Mouse (Mus musculus): ENCODE data around the gene Rab5c.

Gene Rab5c

GRCm38 (mm10) chr11:100754021-100754692 is 16.1 kb upstream of the Rab5c start:
- DNase-seq (ENCODE audit: low read depth in 1 of 2, low spot score in 2 of 2), result no peak

DNA sequence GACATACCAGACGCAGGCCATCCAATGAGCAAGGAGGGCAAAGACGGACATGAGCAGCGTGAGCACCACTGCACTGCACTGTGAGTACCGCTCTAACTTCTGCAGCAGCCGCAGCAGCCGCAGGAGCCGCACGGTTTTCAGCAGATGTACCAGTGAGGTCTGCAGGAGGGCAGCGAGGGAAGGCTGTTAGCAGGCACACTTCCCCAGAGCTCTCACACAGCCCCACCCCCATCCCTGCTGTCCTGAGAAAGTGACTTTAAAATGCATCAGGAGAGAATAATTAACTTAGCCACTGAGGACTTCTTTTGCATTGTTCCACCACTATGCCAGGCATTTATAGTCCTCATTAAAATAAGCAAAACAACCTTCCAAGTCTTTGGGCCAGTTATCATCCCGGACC is 14.3 kb upstream of the Rab5c start:
- DNase-seq (ENCODE audit: low read depth in 1 of 2, low spot score in 2 of 2), result no peak

- DNase-seq (ENCODE audit: low read depth in 1 of 2, low spot score in 2 of 2), result no peak
These were observed 12.1 kb upstream of the Rab5c start for GRCm38 (mm10) chr11:100750127-100750526.

GRCm38 (mm10) chr11:100749469-100749868 is 11.5 kb upstream of the Rab5c start:
- DNase-seq (ENCODE audit: low read depth in 1 of 2, low spot score in 2 of 2), result no peak

DNA sequence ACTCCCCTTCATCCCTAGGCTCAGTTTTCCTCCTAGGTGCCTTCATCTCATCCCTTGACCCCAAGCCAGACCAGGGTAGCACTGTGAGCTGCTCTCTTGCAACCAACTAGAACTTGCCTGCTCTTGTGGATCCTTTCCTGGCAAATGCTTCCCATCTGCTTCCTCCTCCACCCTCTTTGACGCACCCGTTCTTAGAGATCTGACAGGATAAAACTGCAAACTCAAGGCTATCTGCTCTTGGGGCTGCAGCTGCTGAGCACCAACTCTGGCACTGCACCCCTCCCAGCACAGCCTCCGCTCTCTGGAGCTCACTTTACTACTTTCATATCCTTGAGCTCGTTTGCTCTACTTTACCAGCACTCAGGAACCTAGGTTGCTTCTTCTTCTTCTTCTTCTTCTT is 10.6 kb upstream of the Rab5c start:
- DNase-seq (ENCODE audit: low read depth in 1 of 2, low spot score in 2 of 2), result no peak

- no peak for DNase-seq (ENCODE audit: low read depth in 1 of 2, low spot score in 2 of 2)
These were observed 9.1 kb upstream of the Rab5c start for GRCm38 (mm10) chr11:100747114-100747513.

GRCm38 (mm10) chr11:100746546-100746945 is 8.5 kb upstream of the Rab5c start:
- no peak for DNase-seq (ENCODE audit: low read depth in 1 of 2, low spot score in 2 of 2)

DNA sequence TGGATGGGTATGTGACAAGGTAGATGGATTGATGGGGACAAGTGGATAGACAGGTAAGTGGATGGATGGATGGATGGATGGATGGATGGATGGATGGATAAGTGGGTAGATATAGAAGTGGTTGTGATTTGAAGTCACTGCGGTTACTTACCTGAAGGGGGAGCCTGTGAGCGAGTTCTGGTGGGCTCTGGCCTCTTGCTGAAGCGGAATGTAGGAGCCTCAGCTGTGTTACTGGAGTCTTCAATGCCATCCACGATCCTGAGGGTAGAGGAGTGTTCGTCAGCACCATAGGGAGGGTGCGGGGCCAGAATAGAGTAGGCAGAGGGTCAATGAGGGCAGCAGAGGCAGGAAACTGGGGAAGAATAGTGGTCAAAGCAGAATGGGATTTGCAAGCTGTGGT is 7.1 kb upstream of the Rab5c start:
- DNase-seq (ENCODE audit: low read depth in 1 of 2, low spot score in 2 of 2), result no peak

- DNase-seq (ENCODE audit: low read depth in 1 of 2, low spot score in 2 of 2), result no peak
These were observed 3.3 kb upstream of the Rab5c start for GRCm38 (mm10) chr11:100741348-100741747.

- DNase-seq (ENCODE audit: low read depth in 1 of 2, low spot score in 2 of 2), result no peak
These were observed 734 bp upstream of the Rab5c start for GRCm38 (mm10) chr11:100738749-100739148.

DNA sequence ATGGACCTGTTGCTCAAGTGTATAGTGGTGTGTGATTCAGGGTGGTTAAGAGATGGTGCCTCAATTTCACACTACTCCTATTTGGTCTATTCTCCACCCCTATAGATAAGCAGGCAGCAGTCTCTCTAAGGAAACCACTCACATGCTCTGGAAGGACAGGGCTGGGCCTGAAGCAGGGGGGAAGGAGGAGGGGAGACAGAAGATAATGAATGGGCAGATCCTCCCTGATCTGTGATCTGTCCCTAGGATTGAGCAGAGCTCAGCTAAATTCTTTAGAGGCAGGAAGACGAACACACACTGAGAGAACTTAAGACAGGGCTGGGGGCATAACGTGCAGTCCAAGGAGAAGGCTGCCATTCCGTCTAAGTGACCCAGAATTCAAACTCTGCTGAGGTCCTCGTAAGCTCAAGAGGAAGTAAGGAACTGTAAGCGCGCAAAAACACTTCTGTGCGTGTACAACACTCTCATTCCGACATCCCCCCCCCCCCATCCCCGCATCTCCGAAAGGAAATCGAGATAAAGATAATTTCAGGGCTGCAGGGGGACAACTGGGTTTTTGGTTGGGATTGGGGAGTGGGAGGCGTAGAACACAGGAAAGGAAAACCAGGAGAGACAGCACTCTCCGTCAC is 796 bp downstream of the Rab5c start:
- no peak for DNase-seq (ENCODE audit: low read depth in 1 of 2, low spot score in 2 of 2)

GRCm38 (mm10) chr11:100736746-100737080 is 1.3 kb downstream of the Rab5c start:
- DNase-seq (ENCODE audit: low read depth in 1 of 2, low spot score in 2 of 2), result no peak

DNA sequence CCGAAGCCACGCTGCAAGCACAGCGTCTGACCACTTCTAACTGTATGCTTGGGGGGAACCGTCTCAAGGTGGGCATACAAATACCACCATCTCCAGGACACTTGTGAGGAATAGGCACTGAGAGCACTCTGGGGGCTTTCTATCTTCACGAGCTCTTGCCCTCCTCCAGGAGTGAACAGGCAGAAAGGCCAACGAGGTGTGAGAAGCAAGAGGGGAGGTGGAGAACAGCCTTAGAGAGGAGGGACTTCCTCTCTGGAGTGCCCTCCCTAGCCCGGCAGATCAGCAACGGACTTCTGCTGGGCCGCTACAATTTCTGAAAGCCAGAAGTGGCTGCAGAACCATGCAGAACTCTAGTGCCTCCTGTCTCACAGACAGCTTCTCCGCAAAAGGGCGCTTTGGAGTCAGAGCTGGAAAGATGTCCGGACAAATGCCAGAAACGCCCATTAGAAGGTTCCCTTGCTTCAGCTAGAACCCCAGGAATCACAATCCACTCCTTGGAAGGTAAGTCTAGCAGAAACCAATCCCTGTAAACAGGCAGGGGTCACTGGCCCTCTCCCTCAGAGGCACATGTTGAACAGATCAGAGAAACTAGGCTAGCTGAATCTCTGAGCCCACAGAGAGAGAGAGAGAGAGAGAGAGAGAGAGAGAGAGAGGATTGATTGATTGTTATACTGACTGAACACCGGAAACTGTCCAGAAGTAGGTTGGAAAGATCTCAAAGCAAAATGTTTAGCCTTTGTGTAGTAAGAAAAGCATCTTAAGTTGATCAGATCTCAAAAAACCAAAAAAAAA is 1.9 kb downstream of the Rab5c start:
- DNase-seq (ENCODE audit: low read depth in 1 of 2, low spot score in 2 of 2), result no peak

- no peak for DNase-seq (ENCODE audit: low read depth in 1 of 2, low spot score in 2 of 2)
These were observed 2.7 kb downstream of the Rab5c start for GRCm38 (mm10) chr11:100735134-100735865.

DNA sequence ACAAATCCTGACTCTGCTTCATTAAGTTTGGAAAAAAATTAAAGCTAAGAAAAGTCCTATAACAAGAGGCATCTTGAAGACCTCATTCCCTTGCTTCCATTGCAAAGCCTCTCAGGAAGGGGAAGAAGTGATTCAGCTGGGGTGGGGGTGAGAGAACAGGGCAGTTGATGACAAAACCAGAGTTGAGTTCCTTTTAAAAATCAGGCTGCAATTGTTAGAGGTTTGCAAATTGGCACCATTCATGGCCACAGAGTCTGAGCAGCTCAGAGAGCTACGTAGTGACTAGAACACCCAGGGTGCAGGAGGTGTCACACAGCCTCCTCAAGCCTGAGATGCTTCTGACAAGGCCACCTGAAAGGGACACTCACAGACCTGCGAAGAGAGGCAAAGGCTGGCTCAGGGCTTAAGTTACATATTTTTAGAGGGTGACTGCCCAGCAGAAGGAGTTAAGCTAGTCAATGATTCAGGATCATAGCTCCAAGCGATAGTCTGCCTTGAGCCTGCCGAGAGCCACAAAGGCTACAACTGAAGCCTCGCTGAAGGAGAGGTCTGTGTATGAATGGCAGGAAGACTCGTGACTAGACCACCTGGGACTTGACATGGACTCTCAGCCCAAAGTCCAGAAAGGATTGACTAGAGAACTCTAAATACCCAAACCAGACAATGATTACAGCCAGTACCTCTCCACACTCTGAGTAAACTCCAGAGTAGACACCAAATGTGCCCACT is 7.4 kb downstream of the Rab5c start:
- no peak for DNase-seq (ENCODE audit: low read depth in 1 of 2, low spot score in 2 of 2)

- DNase-seq (ENCODE audit: low read depth in 1 of 2, low spot score in 2 of 2), result no peak
These were observed 8.0 kb downstream of the Rab5c start for GRCm38 (mm10) chr11:100729976-100730375.

GRCm38 (mm10) chr11:100728601-100729000 is 9.4 kb downstream of the Rab5c start:
- no peak for DNase-seq (ENCODE audit: low read depth in 1 of 2, low spot score in 2 of 2)

DNA sequence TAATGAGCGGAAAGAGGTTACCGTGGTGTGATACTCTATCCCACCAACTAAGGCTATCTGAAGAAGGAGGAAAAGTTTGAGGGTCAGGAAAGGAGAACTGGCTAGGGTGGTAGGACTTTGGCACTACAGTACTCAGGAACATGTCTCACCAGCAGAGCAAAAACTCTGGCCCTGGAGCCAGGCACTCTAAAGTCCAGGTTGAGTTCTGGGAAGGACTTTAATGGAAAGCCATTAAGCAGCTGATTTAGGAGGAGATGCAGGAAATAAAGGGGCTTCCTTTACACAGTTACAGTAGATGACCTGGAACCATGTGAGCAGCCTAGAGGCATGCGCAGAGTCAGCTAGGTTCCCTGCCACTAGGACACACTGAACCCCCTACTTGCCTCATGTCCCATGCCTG is 10.8 kb downstream of the Rab5c start:
- DNase-seq (ENCODE audit: low read depth in 1 of 2, low spot score in 2 of 2), result no peak

DNA sequence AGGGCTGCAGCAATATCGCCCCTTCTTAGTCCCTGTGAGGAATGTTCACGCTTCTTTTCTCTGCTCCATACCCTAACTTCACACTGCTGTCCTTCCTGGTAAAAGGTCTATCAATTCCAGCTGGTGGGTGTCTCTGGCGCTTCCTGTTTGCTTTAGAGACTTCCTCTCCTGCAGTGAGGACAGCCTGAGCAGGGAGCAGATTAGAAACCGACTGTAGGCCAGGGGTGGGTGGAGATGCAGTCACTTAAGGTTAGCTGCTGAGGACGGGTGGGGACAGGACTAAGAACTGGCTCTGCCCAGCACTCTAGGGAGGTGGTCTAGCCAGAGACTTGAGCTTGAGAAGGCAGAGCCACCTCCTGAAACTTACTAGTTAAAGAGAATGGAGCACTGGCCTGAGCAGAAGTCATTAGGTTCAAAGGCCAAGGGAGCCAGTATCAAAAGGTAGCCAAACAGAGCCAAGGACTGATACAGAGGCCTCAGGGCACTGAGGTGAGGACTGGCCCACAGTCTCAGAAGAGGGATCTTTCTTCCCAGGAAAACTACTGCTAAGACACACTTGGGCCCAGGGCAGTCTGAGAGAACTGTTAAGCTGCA is 13.0 kb downstream of the Rab5c start:
- no peak for DNase-seq (ENCODE audit: low read depth in 1 of 2, low spot score in 2 of 2)

DNA sequence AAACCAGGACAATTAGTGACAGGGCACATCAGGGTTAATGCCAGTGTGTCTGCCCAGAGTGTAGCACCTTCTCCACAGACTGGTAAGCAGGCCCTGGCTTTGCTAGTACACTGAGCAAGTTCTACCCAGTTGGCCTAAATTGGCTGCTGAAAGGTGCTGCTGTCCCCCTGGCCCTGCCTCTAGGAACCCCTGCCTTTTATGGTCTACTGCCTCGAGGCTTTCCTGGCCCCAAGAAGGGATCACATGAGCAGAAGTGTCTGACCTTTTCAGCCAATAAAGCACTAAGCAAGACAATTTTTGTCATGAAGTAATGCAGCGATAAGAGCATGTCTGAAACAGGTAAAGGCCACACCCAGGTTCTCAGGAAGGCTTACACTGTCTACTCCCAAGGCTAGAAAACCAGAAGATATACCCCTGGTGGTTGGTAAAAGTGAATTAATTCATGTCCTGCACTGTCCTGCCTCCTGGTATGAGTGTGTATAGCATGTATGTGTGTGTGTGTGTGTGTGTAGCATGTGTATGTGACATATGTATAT is 15.5 kb downstream of the Rab5c start:
- no peak for DNase-seq (ENCODE audit: low read depth in 1 of 2, low spot score in 2 of 2)

Measured in monocyte, adult 2 months (primary cell).